Comparison of ENCODE assay signal across 8 mouse cellular contexts in genomic region chr14:55822435-55822990, GRCm38 (mm10). TPM values are rescaled to one million over a fixed set of nuclear protein-coding genes. Genes with fewer than 3 reads are reported as not detected.
DNase-seq lines count a peak whose midpoint lies in the region; ATAC-seq lines count a peak whose summit lies in the region.

No protein-coding gene starts in this region.

- peak; percentile 91 for ATAC-seq in common myeloid progenitor, adult 5-6 weeks (replicated peaks; ENCODE audit: low read depth, poor library complexity, severe bottlenecking)

- DNase-seq in left cerebral cortex, adult 18-20 months (ENCODE audit: low spot score in 2 of 2): peak; percentile 39 to 42
- no peak for DNase-seq in left cerebral cortex, adult 11 months (ENCODE audit: low spot score)
- DNase-seq in gastrocnemius, postnatal 14 days: peak; percentile 79
- DNase-seq in hindlimb bud, embryonic 11.5 days (ENCODE audit: extremely low spot score, low read depth, low spot score): peak; percentile 94
- peak; percentile 56 to 59 for DNase-seq in left cerebral cortex, postnatal 25 days (ENCODE audit: low spot score in 2 of 2)
- DNase-seq in mesoderm, embryonic 11.5 days (ENCODE audit: low read depth, low spot score): peak; percentile 93
- DNase-seq in right cerebral cortex, postnatal 14 days: peak; percentile 58

- intact Hi-C loops in gastrocnemius, postnatal 14 days (cut with DNase I; ENCODE audit: low total_unique reads): loop anchor here (5.0 kb wide), 2 partner anchors 40 to 95 kb away; no protein-coding TSS in a partner anchor
- intact Hi-C loops in left cerebral cortex, postnatal 25 days (cut with DNase I): loop anchor here (2.0 kb wide), 2 partner anchors 40 to 96 kb away; no protein-coding TSS in a partner anchor

RNA-seq across cellular contexts. Expression of gene Nfatc4, which starts 0.4 kb away (rescaled TPM):
- total RNA-seq in left cerebral cortex, adult 18-20 months (2021): 1 to 10 TPM; 3.0 to 3.3 TPM
- not detected in 2 replicates for total RNA-seq in common myeloid progenitor, adult 5-6 weeks (2017)
- 1 to 10 TPM; 7.4 to 7.5 TPM for total RNA-seq in gastrocnemius, postnatal 14 days (2021)
- 1 to 10 TPM; 1.3 to 2.6 TPM for total RNA-seq in left cerebral cortex, postnatal 25 days (2021)

RNA-seq across cellular contexts. Expression of gene Nynrin, which starts 31.3 kb away (rescaled TPM):
- total RNA-seq in left cerebral cortex, adult 18-20 months (2021): 1 to 10 TPM; 6.2 to 9.0 TPM
- 5.9 and 6.5 TPM in 2 replicates for total RNA-seq in common myeloid progenitor, adult 5-6 weeks (2017)
- total RNA-seq in gastrocnemius, postnatal 14 days (2021): 1 to 10 TPM; 7.2 to 7.5 TPM
- total RNA-seq in left cerebral cortex, postnatal 25 days (2021): 10 to 100 TPM in 1 of 2 experiments, 1 to 10 TPM in 1; 6.5 to 10.5 TPM

RNA-seq across cellular contexts. Expression of gene Ripk3, which starts 33.8 kb away (rescaled TPM):
- total RNA-seq in left cerebral cortex, adult 18-20 months (2021): 1 to 10 TPM in 1 of 2 experiments, under 1 TPM in 1; 0.44 to 1.7 TPM
- total RNA-seq in common myeloid progenitor, adult 5-6 weeks (2017): 33.0 and 43.3 TPM in 2 replicates
- 1 to 10 TPM; 2.4 to 2.6 TPM for total RNA-seq in gastrocnemius, postnatal 14 days (2021)
- under 1 TPM in 1 of 2 experiments, not detected in 1; 0.96 TPM for total RNA-seq in left cerebral cortex, postnatal 25 days (2021)

RNA-seq across cellular contexts. Expression of gene Adcy4, which starts 38.6 kb away (rescaled TPM):
- 1 to 10 TPM; 4.9 to 8.6 TPM for total RNA-seq in left cerebral cortex, adult 18-20 months (2021)
- total RNA-seq in common myeloid progenitor, adult 5-6 weeks (2017): not detected in 2 replicates
- 1 to 10 TPM; 7.1 to 8.6 TPM for total RNA-seq in gastrocnemius, postnatal 14 days (2021)
- total RNA-seq in left cerebral cortex, postnatal 25 days (2021): 1 to 10 TPM; 3.8 to 7.1 TPM

RNA-seq across cellular contexts. Expression of gene Ltb4r1, which starts 56.8 kb away (rescaled TPM):
- under 1 TPM in 1 of 2 experiments, not detected in 1; 0.33 TPM for total RNA-seq in left cerebral cortex, adult 18-20 months (2021)
- 1.5 and 6.3 TPM in 2 replicates for total RNA-seq in common myeloid progenitor, adult 5-6 weeks (2017)
- total RNA-seq in gastrocnemius, postnatal 14 days (2021): under 1 TPM; 0.22 to 0.39 TPM
- under 1 TPM; 0.25 to 0.39 TPM for total RNA-seq in left cerebral cortex, postnatal 25 days (2021)
